Mouse (Mus musculus): ENCODE measurements around the gene March9. TPM values are rescaled to one million over a fixed set of nuclear protein-coding genes. Genes with fewer than 3 reads are reported as not detected.
A peak's percentile ranks its signal among the peaks of the same experiment; 100 is the strongest.
"Not testable (repeated sequence)": the region's sequence is repeated elsewhere in the genome, so short reads cannot be mapped to it uniquely, and the experiment has no call there.

The March9 gene
- polyA plus RNA-seq, 1 experiment from 2014 or later: 1.5 TPM

DNA sequence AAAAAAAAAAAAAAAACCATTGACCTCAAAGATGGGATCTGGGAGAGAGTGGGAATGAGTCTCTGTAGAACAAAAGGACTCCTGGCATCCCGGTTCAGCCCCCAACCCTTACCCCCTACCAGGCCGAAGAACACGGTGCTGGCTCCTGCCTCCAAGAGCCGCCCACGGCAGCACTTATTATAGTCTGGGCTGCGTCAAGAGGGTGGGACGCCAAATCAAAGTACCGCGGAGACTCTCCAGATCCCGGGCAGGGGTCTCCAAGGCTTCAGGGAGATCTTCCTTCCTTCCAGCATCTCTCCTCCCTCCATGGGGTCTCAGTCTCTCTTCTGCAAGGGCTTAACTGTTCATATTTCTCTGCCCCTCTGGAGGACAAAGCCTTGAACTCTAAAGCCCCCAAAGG, 17.5 kb upstream of the March9 start:
- no peak overlapping the region for H3K27ac ChIP-seq (replicated peaks; ENCODE audit: low read depth, low read length)
- H3K9ac ChIP-seq (replicated peaks; ENCODE audit: low read length): peak overlapping the region; percentile 22; the same call in 1 of the 2 replicates
- no peak overlapping the region for H3K4me2 ChIP-seq (ENCODE audit: low read depth, low read length)
- peaks cover 41% of the 10 kb centered on the region for H3K27me3 ChIP-seq (ENCODE audit: control insufficient read depth, insufficient read depth, low read length)
- no peak for ATAC-seq (replicated peaks; ENCODE audit: insufficient number of reproducible peaks, low FRiP score, low TSS enrichment, low read depth)
- no peaks in the 10 kb centered on the region for H3K36me3 ChIP-seq (replicated peaks; ENCODE audit: control insufficient read depth, insufficient read depth, low read depth, low read length)
- 8% methylated on average over 10 of the region's 10 CpGs for WGBS
- H3K4me3 ChIP-seq (ENCODE audit: low read depth, low read length): no peak overlapping the region
- H3K4me1 ChIP-seq (ENCODE audit: control insufficient read depth, insufficient read depth, low read length): peaks cover 13% of the 10 kb centered on the region
- no peaks in the 10 kb centered on the region for H3K9me3 ChIP-seq (replicated peaks; ENCODE audit: control insufficient read depth, low read length)
- DNase-seq (ENCODE audit: low spot score): no peak

DNA sequence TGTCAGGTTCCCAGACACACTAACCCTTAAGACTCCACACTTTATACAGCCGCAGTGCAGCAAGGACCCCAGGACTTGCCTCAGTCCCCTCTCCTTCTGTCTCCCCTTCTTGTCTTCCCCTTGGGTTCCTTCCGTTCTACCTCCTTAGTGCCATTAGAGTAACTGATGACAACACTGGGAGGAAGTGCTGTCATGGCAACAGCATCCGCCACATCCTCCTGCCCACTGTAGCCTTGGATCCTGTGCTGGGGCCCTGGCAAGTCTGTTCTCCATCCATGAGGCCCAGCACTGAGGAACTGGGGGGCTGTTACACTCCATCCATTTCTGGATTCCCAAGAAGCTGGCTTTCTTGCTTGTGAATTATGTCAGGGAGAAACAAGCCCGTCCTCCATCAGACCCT, 16.1 kb upstream of the March9 start:
- Histone ChIP-seq H3K36me3 (replicated peaks; ENCODE audit: control insufficient read depth, insufficient read depth, low read depth, low read length) (no peaks in the 10 kb centered on the region), H3K9me3 (replicated peaks; ENCODE audit: control insufficient read depth, low read length) (no peaks in the 10 kb centered on the region), H3K4me2 (ENCODE audit: low read depth, low read length) (no peak overlapping the region), H3K27me3 (ENCODE audit: control insufficient read depth, insufficient read depth, low read length) (peaks cover 28% of the 10 kb centered on the region), H3K9ac (replicated peaks; ENCODE audit: low read length) (no peak overlapping the region), H3K4me3 (ENCODE audit: low read depth, low read length) (no peak overlapping the region), H3K4me1 (ENCODE audit: control insufficient read depth, insufficient read depth, low read length) (peaks cover 7% of the 10 kb centered on the region), H3K27ac (replicated peaks; ENCODE audit: low read depth, low read length) (no peak overlapping the region)
- ATAC-seq (replicated peaks; ENCODE audit: insufficient number of reproducible peaks, low FRiP score, low TSS enrichment, low read depth) (no peak), DNase-seq (ENCODE audit: low spot score) (no peak)
- 50% methylated on average over 4 of the region's 4 CpGs for WGBS

DNA sequence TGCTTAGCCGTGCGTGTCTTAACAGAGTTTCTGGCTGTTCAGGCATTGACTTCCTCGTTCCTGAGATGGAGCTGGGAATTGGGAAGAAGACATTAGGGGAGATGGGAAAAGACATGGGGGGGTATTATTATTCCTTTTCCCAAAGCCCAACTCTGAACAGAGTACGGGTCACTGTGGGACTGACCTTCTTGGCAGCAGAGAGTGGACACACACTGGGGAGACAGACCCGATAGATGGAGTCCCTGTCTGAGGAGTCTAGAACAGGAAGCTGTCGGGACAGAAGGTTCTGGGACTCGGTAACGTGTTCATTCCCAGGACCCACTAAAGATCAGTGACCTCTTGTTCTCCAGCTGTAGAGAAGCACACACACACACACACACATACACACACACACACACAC, 15.7 kb upstream of the March9 start:
- Histone ChIP-seq H3K4me2 (ENCODE audit: low read depth, low read length) (no peak overlapping the region), H3K4me1 (ENCODE audit: control insufficient read depth, insufficient read depth, low read length) (peaks cover 4% of the 10 kb centered on the region)

DNA sequence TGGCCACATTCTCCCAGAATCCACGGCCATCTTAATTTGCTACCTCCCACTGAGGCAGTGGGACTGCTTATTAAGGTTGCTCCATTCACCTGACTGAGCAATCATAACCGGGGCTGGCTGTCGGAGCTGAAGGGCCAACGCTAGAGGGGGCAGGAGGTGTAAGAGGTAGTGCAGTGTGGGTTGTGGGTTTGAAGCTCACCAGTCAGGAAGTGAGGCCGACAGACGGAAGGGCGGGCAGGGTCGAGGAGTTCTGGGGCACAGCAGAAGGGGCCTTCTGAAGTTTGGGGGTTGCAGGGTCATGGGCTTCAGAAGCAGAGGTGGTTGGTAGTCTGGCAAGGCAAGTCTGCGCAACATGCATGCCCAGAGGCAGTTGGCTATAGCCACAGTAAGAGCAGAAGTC, 15.1 kb upstream of the March9 start, which contains the start of gene Agap2:
Gene Agap2 (plus strand): TSS at position 205 of the 400 bp plus-strand sequence.
- Histone ChIP-seq H3K9ac (replicated peaks; ENCODE audit: low read length) (no peak within 1 kb of the TSS), H3K4me3 (ENCODE audit: low read depth, low read length) (no peak within 1 kb of the TSS), H3K27ac (replicated peaks; ENCODE audit: low read depth, low read length) (no peak within 1 kb of the TSS), H3K27me3 (ENCODE audit: control insufficient read depth, insufficient read depth, low read length) (peaks cover 18% of the 10 kb centered on the region), H3K36me3 (replicated peaks; ENCODE audit: control insufficient read depth, insufficient read depth, low read depth, low read length) (no peaks in the 10 kb centered on the region), H3K4me1 (ENCODE audit: control insufficient read depth, insufficient read depth, low read length) (peaks cover 4% of the 10 kb centered on the region), H3K4me2 (ENCODE audit: low read depth, low read length) (no peak within 1 kb of the TSS), H3K9me3 (replicated peaks; ENCODE audit: control insufficient read depth, low read length) (no peaks in the 10 kb centered on the region)
- no peak for DNase-seq (ENCODE audit: low spot score)
- WGBS: 63% methylated on average over 9 of the region's 9 CpGs
- no peak for ATAC-seq (replicated peaks; ENCODE audit: insufficient number of reproducible peaks, low FRiP score, low TSS enrichment, low read depth)

More for the DNA sequence above, 15.7 kb upstream of the March9 start:
- Histone ChIP-seq H3K4me3 (ENCODE audit: low read depth, low read length) (no peak overlapping the region), H3K27me3 (ENCODE audit: control insufficient read depth, insufficient read depth, low read length) (peaks cover 23% of the 10 kb centered on the region), H3K9ac (replicated peaks; ENCODE audit: low read length) (no peak overlapping the region), H3K9me3 (replicated peaks; ENCODE audit: control insufficient read depth, low read length) (no peaks in the 10 kb centered on the region), H3K36me3 (replicated peaks; ENCODE audit: control insufficient read depth, insufficient read depth, low read depth, low read length) (no peaks in the 10 kb centered on the region), H3K27ac (replicated peaks; ENCODE audit: low read depth, low read length) (no peak overlapping the region)
- DNase-seq (ENCODE audit: low spot score) (no peak), ATAC-seq (replicated peaks; ENCODE audit: insufficient number of reproducible peaks, low FRiP score, low TSS enrichment, low read depth) (no peak)
- WGBS: 77% methylated on average over 8 of the region's 8 CpGs

DNA sequence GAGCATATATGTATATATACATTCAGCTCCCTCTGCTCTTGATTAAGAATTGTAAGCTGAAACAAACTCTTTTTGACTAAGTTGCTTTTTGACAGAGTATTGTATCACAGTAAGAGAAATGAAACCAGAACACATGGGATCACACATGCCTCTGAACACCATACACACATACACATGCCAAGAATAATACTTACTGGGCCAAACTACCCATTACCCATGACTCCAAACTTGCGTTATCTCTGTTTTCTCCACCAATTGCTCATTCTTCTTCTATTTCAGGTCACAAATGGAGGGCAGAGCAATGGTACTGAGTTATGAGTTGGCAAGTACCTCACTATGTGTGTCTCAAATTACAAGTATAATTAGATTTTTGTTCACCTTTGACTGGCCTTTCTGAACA, 14.0 kb upstream of the March9 start:
- Histone ChIP-seq H3K4me3 (ENCODE audit: low read depth, low read length) (no peak overlapping the region), H3K4me2 (ENCODE audit: low read depth, low read length) (no peak overlapping the region), H3K36me3 (replicated peaks; ENCODE audit: control insufficient read depth, insufficient read depth, low read depth, low read length) (no peaks in the 10 kb centered on the region), H3K4me1 (ENCODE audit: control insufficient read depth, insufficient read depth, low read length) (peaks cover 2% of the 10 kb centered on the region; the same call in 1 of the 2 replicates), H3K9me3 (replicated peaks; ENCODE audit: control insufficient read depth, low read length) (no peaks in the 10 kb centered on the region), H3K27me3 (ENCODE audit: control insufficient read depth, insufficient read depth, low read length) (peaks cover 7% of the 10 kb centered on the region), H3K27ac (replicated peaks; ENCODE audit: low read depth, low read length) (no peak overlapping the region), H3K9ac (replicated peaks; ENCODE audit: low read length) (no peak overlapping the region)
- DNase-seq (ENCODE audit: low spot score) (no peak), ATAC-seq (replicated peaks; ENCODE audit: insufficient number of reproducible peaks, low FRiP score, low TSS enrichment, low read depth) (no peak)
- 95% methylated on average over 1 of the region's 1 CpGs for WGBS

DNA sequence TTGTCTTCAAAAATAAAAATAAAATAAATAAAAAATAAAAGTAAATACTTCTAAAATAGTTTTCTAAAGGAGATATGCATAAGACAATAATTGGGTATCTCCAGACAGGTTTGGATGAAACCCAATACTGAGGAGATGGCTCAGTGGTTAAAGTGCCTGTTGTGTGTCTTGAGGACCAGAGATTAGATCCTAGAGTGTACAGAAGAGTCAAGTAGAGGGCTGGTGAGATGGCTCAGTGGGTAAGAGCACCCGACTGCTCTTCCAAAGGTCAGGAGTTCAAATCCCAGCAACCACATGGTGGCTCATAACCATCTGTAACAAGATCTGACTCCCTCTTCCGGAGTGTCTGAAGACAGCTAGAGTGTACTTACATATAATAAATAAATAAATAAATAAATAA, 13.0 kb upstream of the March9 start:
- DNase-seq (ENCODE audit: low spot score); H3K36me3 ChIP-seq (replicated peaks; ENCODE audit: control insufficient read depth, insufficient read depth, low read depth, low read length); H3K27ac ChIP-seq (replicated peaks; ENCODE audit: low read depth, low read length); H3K4me2 ChIP-seq (ENCODE audit: low read depth, low read length); ATAC-seq (replicated peaks; ENCODE audit: insufficient number of reproducible peaks, low FRiP score, low TSS enrichment, low read depth); H3K9me3 ChIP-seq (replicated peaks; ENCODE audit: control insufficient read depth, low read length); H3K27me3 ChIP-seq (ENCODE audit: control insufficient read depth, insufficient read depth, low read length); H3K9ac ChIP-seq (replicated peaks; ENCODE audit: low read length); H3K4me3 ChIP-seq (ENCODE audit: low read depth, low read length); H3K4me1 ChIP-seq (ENCODE audit: control insufficient read depth, insufficient read depth, low read length): not testable (repeated sequence)
- WGBS: 77% methylated on average over 2 of the region's 2 CpGs

DNA sequence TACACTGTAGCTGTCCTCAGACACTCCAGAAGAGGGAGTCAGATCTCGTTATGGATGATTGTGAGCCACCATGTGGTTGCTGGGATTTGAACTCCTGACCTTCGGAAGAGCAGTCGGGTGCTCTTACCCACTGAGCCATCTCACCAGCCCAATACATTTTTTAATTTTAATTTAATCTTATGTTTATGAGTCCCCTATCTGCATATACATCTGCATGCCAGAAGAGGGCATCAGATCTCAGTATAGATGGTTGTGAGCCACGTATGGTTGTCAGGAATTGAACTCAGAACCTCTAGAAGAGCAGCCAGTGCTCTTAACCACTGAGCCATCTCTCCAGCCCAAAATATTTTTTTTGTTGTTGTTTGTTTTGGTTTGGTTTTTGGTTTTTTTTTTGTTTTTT, 12.3 kb upstream of the March9 start:
- not testable (repeated sequence) for H3K4me3 ChIP-seq (ENCODE audit: low read depth, low read length); H3K9ac ChIP-seq (replicated peaks; ENCODE audit: low read length); ATAC-seq (replicated peaks; ENCODE audit: insufficient number of reproducible peaks, low FRiP score, low TSS enrichment, low read depth); H3K27me3 ChIP-seq (ENCODE audit: control insufficient read depth, insufficient read depth, low read length); DNase-seq (ENCODE audit: low spot score); H3K36me3 ChIP-seq (replicated peaks; ENCODE audit: control insufficient read depth, insufficient read depth, low read depth, low read length); H3K9me3 ChIP-seq (replicated peaks; ENCODE audit: control insufficient read depth, low read length); H3K4me2 ChIP-seq (ENCODE audit: low read depth, low read length); H3K4me1 ChIP-seq (ENCODE audit: control insufficient read depth, insufficient read depth, low read length); H3K27ac ChIP-seq (replicated peaks; ENCODE audit: low read depth, low read length)
- 86% methylated on average over 4 of the region's 4 CpGs for WGBS

DNA sequence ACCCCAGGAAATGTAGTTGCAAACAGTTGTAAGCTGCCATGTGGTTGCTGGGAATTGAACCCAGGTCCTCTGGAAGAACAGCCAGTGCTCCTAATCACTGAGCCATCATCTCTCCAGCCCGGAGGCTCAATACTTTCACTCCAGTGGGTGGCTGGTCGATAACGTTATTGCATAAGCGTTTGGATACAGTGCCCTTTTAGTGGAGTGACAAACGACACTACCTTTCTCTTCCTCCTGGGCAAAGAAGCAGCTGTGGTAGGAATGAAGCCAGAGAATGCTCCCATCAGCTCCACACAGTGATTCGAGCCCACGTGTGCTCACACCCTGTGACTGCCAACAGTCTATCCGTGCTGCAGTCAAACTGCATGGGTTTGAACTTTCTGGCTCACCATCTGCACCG, 11.2 kb upstream of the March9 start:
- H3K4me1 ChIP-seq (ENCODE audit: control insufficient read depth, insufficient read depth, low read length): no peaks in the 10 kb centered on the region; the same call in 1 of the 2 replicates

More for the DNA sequence above, 11.2 kb upstream of the March9 start:
- ATAC-seq (replicated peaks; ENCODE audit: insufficient number of reproducible peaks, low FRiP score, low TSS enrichment, low read depth): no peak
- Histone ChIP-seq H3K36me3 (replicated peaks; ENCODE audit: control insufficient read depth, insufficient read depth, low read depth, low read length) (peaks cover 14% of the 10 kb centered on the region), H3K27ac (replicated peaks; ENCODE audit: low read depth, low read length) (no peak overlapping the region), H3K27me3 (ENCODE audit: control insufficient read depth, insufficient read depth, low read length) (no peaks in the 10 kb centered on the region; the same call in 1 of the 2 replicates), H3K4me2 (ENCODE audit: low read depth, low read length) (peak overlapping the region; percentile 57), H3K9me3 (replicated peaks; ENCODE audit: control insufficient read depth, low read length) (no peaks in the 10 kb centered on the region), H3K9ac (replicated peaks; ENCODE audit: low read length) (peak overlapping the region; percentile 67), H3K4me3 (ENCODE audit: low read depth, low read length) (peak overlapping the region; percentile 58)
- 77% methylated on average over 9 of the region's 9 CpGs for WGBS
- no peak for DNase-seq (ENCODE audit: low spot score)
